Mouse (Mus musculus): Measurements from ENCODE around the gene Shq1.
A peak's percentile ranks its signal among the peaks of the same experiment; 100 is the strongest.

Gene Shq1

GRCm38 (mm10) chr6:100667644-100668043 is 3.3 kb downstream of the Shq1 start:
- no peak for DNase-seq (ENCODE audit: low read depth)

- no peak for DNase-seq (ENCODE audit: low read depth)
Observed at GRCm38 (mm10) chr6:100662224-100662623, 8.7 kb downstream of the Shq1 start.

GRCm38 (mm10) chr6:100660395-100660794 is 10.6 kb downstream of the Shq1 start:
- no peak for DNase-seq (ENCODE audit: low read depth)

GRCm38 (mm10) chr6:100652535-100652934 is 18.4 kb downstream of the Shq1 start:
- DNase-seq (ENCODE audit: low read depth) = no peak

- no peak for DNase-seq (ENCODE audit: low read depth)
Observed at GRCm38 (mm10) chr6:100647196-100647595, 23.8 kb downstream of the Shq1 start.

- peak; percentile 7 for DNase-seq (ENCODE audit: low read depth)
Observed at GRCm38 (mm10) chr6:100645469-100646201, 25.3 kb downstream of the Shq1 start.

- no peak for DNase-seq (ENCODE audit: low read depth)
Observed at GRCm38 (mm10) chr6:100644631-100645030, 26.3 kb downstream of the Shq1 start.

GRCm38 (mm10) chr6:100642786-100643185 is 28.2 kb downstream of the Shq1 start:
- DNase-seq (ENCODE audit: low read depth) = no peak

GRCm38 (mm10) chr6:100640591-100640990 is 30.4 kb downstream of the Shq1 start:
- DNase-seq (ENCODE audit: low read depth) = no peak

GRCm38 (mm10) chr6:100629086-100629485 is 41.9 kb downstream of the Shq1 start:
- DNase-seq (ENCODE audit: low read depth) = no peak

GRCm38 (mm10) chr6:100628223-100628622 is 42.7 kb downstream of the Shq1 start:
- DNase-seq (ENCODE audit: low read depth) = no peak

- DNase-seq (ENCODE audit: low read depth) = no peak
Observed at GRCm38 (mm10) chr6:100623922-100624321, 47.0 kb downstream of the Shq1 start.

GRCm38 (mm10) chr6:100622861-100623507 is 48.0 kb downstream of the Shq1 start:
- DNase-seq (ENCODE audit: low read depth) = no peak

GRCm38 (mm10) chr6:100620411-100620810 is 50.5 kb downstream of the Shq1 start:
- DNase-seq (ENCODE audit: low read depth) = no peak

- DNase-seq (ENCODE audit: low read depth) = no peak
Observed at GRCm38 (mm10) chr6:100619309-100619708, 51.6 kb downstream of the Shq1 start.

GRCm38 (mm10) chr6:100616133-100616532 is 54.8 kb downstream of the Shq1 start:
- DNase-seq (ENCODE audit: low read depth) = no peak

GRCm38 (mm10) chr6:100613593-100614267 is 57.2 kb downstream of the Shq1 start:
- no peak for DNase-seq (ENCODE audit: low read depth)

GRCm38 (mm10) chr6:100610897-100611575 is 59.9 kb downstream of the Shq1 start:
- DNase-seq (ENCODE audit: low read depth) = no peak

GRCm38 (mm10) chr6:100610182-100610581 is 60.8 kb downstream of the Shq1 start:
- DNase-seq (ENCODE audit: low read depth) = no peak

- no peak for DNase-seq (ENCODE audit: low read depth)
Observed at GRCm38 (mm10) chr6:100609256-100609655, 61.7 kb downstream of the Shq1 start.

- DNase-seq (ENCODE audit: low read depth) = peak; percentile 65
Observed at GRCm38 (mm10) chr6:100608429-100608828, 62.5 kb downstream of the Shq1 start.

- no peak for DNase-seq (ENCODE audit: low read depth)
Observed at GRCm38 (mm10) chr6:100606805-100607204, 64.2 kb downstream of the Shq1 start.
